Mouse (Mus musculus): Measurements from ENCODE around the gene Gm3264. TPM values are rescaled to one million over a fixed set of nuclear protein-coding genes. Genes with fewer than 3 reads are reported as not detected.
A peak's percentile ranks its signal among the peaks of the same experiment; 100 is the strongest.
"Not testable (repeated sequence)": the region's sequence is repeated elsewhere in the genome, so short reads cannot be mapped to it uniquely, and the experiment has no call there.

Gm3264 gene
- total RNA-seq (2021) = not detected
- long read RNA-seq, experiment 1 = 0 reads
- long read RNA-seq, experiment 2, partial matches to known transcripts = 0 of 2 reads
- long read RNA-seq, experiment 2, other reads (novel, unspliced or antisense) = 2 of 2 reads

- DNase-seq (ENCODE audit: low spot score) = not testable (repeated sequence)
Measured at GRCm38 (mm10) chr14:4855299-4855980, at the start of gene Gm3264. TSS of gene Gm3264 (plus strand) at chr14:4855576.

GRCm38 (mm10) chr14:4806421-4806820 lies 49.0 kb upstream of the Gm3264 start:
- DNase-seq (ENCODE audit: low spot score) = peak; percentile 1

GRCm38 (mm10) chr14:4821950-4822349 lies 33.4 kb upstream of the Gm3264 start:
- DNase-seq (ENCODE audit: low spot score) = not testable (repeated sequence)

GRCm38 (mm10) chr14:4837806-4838205 lies 17.6 kb upstream of the Gm3264 start, which contains the start of gene Gm3269:
TSS of gene Gm3269 (plus strand) at chr14:4838106.
- DNase-seq (ENCODE audit: low spot score) = not testable (repeated sequence)

GRCm38 (mm10) chr14:4892116-4892515 lies 36.7 kb downstream of the Gm3264 start, which contains the start of gene Gm3278:
TSS of gene Gm3278 (plus strand) at chr14:4892416.
- not testable (repeated sequence) for DNase-seq (ENCODE audit: low spot score)

Other genes with a start within 250 kb of the Gm3264 start
- not detected for gene Gm8159, start 223.2 kb upstream of the Gm3264 start, total RNA-seq (2021)
- not detected for gene Gm3239, start 191.4 kb upstream of the Gm3264 start, total RNA-seq (2021)
- gene Gm7876, start 146.3 kb upstream of the Gm3264 start, total RNA-seq (2021) = not detected
- gene Gm3252, start 128.8 kb upstream of the Gm3264 start, total RNA-seq (2021) = under 1 TPM in 1 of 2 experiments, not detected in 1; 0.12 TPM
- not detected for gene Gm9602, start 79.2 kb upstream of the Gm3264 start, total RNA-seq (2021)
- not detected for gene Gm3269, start 17.5 kb upstream of the Gm3264 start, total RNA-seq (2021)
- not detected for gene Gm3278, start 36.8 kb downstream of the Gm3264 start, total RNA-seq (2021)
- gene Gm8297, start 128.4 kb downstream of the Gm3264 start, total RNA-seq (2021) = under 1 TPM in 1 of 2 experiments, not detected in 1; 0.50 TPM
- not detected for gene Gm3298, start 160.3 kb downstream of the Gm3264 start, total RNA-seq (2021)
- not detected for gene 4930555G01Rik, start 195.1 kb downstream of the Gm3264 start, total RNA-seq (2021)
- gene Gm8281, start 215.5 kb downstream of the Gm3264 start, total RNA-seq (2021) = not detected